ENCODE assay signal across 8 mouse cellular contexts in the genomic region with DNA sequence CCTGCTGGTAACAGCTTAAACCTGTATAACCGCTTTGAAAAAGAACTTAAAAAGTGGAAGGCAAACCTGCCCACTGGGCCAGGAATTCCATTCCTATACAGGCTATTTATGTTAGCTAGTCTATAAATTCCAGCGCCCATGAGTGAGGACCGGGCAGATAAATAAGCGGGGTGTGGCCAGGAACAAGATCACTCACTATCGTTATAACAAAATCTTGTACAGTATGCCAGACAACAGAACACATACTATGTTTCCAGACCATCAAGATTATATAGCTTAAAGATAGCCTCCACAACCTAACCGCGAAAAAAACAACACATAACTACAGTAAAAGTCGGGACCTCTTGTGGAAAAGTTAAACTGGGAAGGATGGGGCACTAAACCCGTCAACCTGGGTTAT. TPM values are rescaled to one million over a fixed set of nuclear protein-coding genes. Genes with fewer than 3 reads are reported as not detected.
DNase-seq lines count a peak whose midpoint lies in the region; ATAC-seq and TF ChIP-seq lines count a peak whose summit lies in the region.

No protein-coding gene starts in this region.

- ATAC-seq in intestine, embryonic 15.5 days: peak; percentile 21

- H3K9ac ChIP-seq in intestine, embryonic 15.5 days: peak overlapping the region; percentile 50

- H3K27me3 ChIP-seq in intestine, embryonic 15.5 days (replicated peaks): no peaks in the 10 kb centered on the region
- H3K27me3 ChIP-seq in myocyte (ENCODE audit: control insufficient read depth, insufficient read depth, insufficient read length): no peaks in the 10 kb centered on the region

- TF ChIP-seq POLR2A in myocyte (IDR thresholded peaks at IDR 0.05; ENCODE audit: insufficient read length, low read depth): no peak

- no peak for TF ChIP-seq CTCF in layer of hippocampus, adult 2 months (conservative IDR thresholded peaks at IDR 0.05)

- peak overlapping the region; percentile 85 for H3K27ac ChIP-seq in layer of hippocampus, adult 2 months
- peak overlapping the region; percentile 92 for H3K27ac ChIP-seq in intestine, embryonic 15.5 days

- peak overlapping the region; percentile 36 for H3ac ChIP-seq in myocyte (ENCODE audit: control insufficient read depth, insufficient read length)

- peaks cover 26% of the 10 kb centered on the region for H3K79me2 ChIP-seq in myocyte (ENCODE audit: control insufficient read depth, insufficient read depth)

- WGBS in intestine, embryonic 15.5 days: 3% methylated on average over 9 of the region's 9 CpGs

- H3K4me1 ChIP-seq in intestine, embryonic 15.5 days (replicated peaks): peaks cover 15% of the 10 kb centered on the region

- intact Hi-C loops in left cerebral cortex, postnatal 36 days (cut with DNase I): no loop called here

- H3K36me3 ChIP-seq in intestine, embryonic 15.5 days: peaks cover 9% of the 10 kb centered on the region
- H3K36me3 ChIP-seq in myocyte (ENCODE audit: control insufficient read depth, insufficient read depth): peaks cover 8% of the 10 kb centered on the region

- no peaks in the 10 kb centered on the region for H3K9me3 ChIP-seq in intestine, embryonic 15.5 days

- DNase-seq in layer of hippocampus, adult 2 months (ENCODE audit: low spot score in 2 of 2): no peak
- no peak for DNase-seq in layer of hippocampus, adult 8-10 months (ENCODE audit: low spot score in 2 of 2)
- DNase-seq in c-Kit-positive CD71-positive TER-119-negative erythroid progenitor cells, embryonic 14.5 days (ENCODE audit: low read depth): peak; percentile 43
- no peak for DNase-seq in layer of hippocampus, postnatal 25 days (ENCODE audit: extremely low spot score in 1 of 2, low spot score in 1 of 2)
- no peak for DNase-seq in left cerebral cortex, postnatal 36 days (ENCODE audit: low spot score in 2 of 2)
- no peak for DNase-seq in cerebellum, adult 8-10 months

- H3K4me2 ChIP-seq in intestine, embryonic 15.5 days (replicated peaks): peak overlapping the region; percentile 64
- peak overlapping the region; percentile 83 for H3K4me2 ChIP-seq in myocyte (ENCODE audit: low read depth)

- H3K4me3 ChIP-seq in layer of hippocampus, adult 2 months: peak overlapping the region; percentile 84
- peak overlapping the region; percentile 67 for H3K4me3 ChIP-seq in intestine, embryonic 15.5 days (replicated peaks)
- peak overlapping the region; percentile 79 for H3K4me3 ChIP-seq in myocyte

TF ChIP-seq in myocyte, 11 proteins besides CTCF, POLR2A, EP300 and RAD21:
- TF ChIP-seq SRF (IDR thresholded peaks at IDR 0.05; ENCODE audit: control insufficient read depth, insufficient read length, low read depth): no peak
- no peak for TF ChIP-seq E2F4 (IDR thresholded peaks at IDR 0.05; ENCODE audit: insufficient read depth)
- TF ChIP-seq POLR2AphosphoS2 (IDR thresholded peaks at IDR 0.05; ENCODE audit: insufficient read length, low read depth): no peak
- TF ChIP-seq MAX (IDR thresholded peaks at IDR 0.05; ENCODE audit: low read depth): no peak
- no peak for TF ChIP-seq MYOD1 (IDR thresholded peaks at IDR 0.05; ENCODE audit: control insufficient read depth in 1 of 3, insufficient read length in 2 of 3, low read depth in 2 of 3)
- TF ChIP-seq REST (IDR thresholded peaks at IDR 0.05; ENCODE audit: insufficient read depth, insufficient read length): no peak
- TF ChIP-seq USF1 (IDR thresholded peaks at IDR 0.05; ENCODE audit: low read depth): no peak
- no peak for TF ChIP-seq CEBPB (IDR thresholded peaks at IDR 0.05; ENCODE audit: insufficient read depth, poor library complexity, severe bottlenecking)
- TF ChIP-seq TCF3 (IDR thresholded peaks at IDR 0.05; ENCODE audit: insufficient read length, low read depth): no peak
- TF ChIP-seq MYOG (IDR thresholded peaks at IDR 0.05; ENCODE audit: control insufficient read depth in 1 of 3, insufficient read depth in 1 of 3, insufficient read length in 2 of 3, low read depth in 2 of 3): no peak
- TF ChIP-seq TCF12 (IDR thresholded peaks at IDR 0.05; ENCODE audit: insufficient read depth, poor library complexity, severe bottlenecking): no peak

RNA-seq across cellular contexts. Expression of gene Aimp2, which starts 0.7 kb away (rescaled TPM):
- 10 to 100 TPM; 28.8 to 30.0 TPM for total RNA-seq in layer of hippocampus, adult 2 months (2021)
- 10 to 100 TPM; 28.6 to 31.3 (median 29.1) TPM for total RNA-seq in layer of hippocampus, adult 8-10 months (2022)
- polyA plus RNA-seq in intestine, embryonic 15.5 days (2015; fragmentation: Nextera tagmentation; extraction: Ambion mirVana): 120 and 125 TPM in 2 replicates
- 109 TPM for polyA plus RNA-seq in myocyte (2012; fragmentation: generic; extraction: Trizol)
- 10 to 100 TPM; 31.3 to 31.4 TPM for total RNA-seq in layer of hippocampus, postnatal 25 days (2021)
- total RNA-seq in left cerebral cortex, postnatal 36 days (2021): 10 to 100 TPM; 31.6 to 34.8 TPM

RNA-seq across cellular contexts. Expression of gene Pms2, which starts 0.8 kb away (rescaled TPM):
- total RNA-seq in layer of hippocampus, adult 2 months (2021): 10 to 100 TPM; 21.1 to 22.2 TPM
- 10 to 100 TPM; 18.8 to 22.0 (median 20.8) TPM for total RNA-seq in layer of hippocampus, adult 8-10 months (2022)
- 21.1 and 21.5 TPM in 2 replicates for polyA plus RNA-seq in intestine, embryonic 15.5 days (2015; fragmentation: Nextera tagmentation; extraction: Ambion mirVana)
- 2.5 TPM for polyA plus RNA-seq in myocyte (2012; fragmentation: generic; extraction: Trizol)
- total RNA-seq in layer of hippocampus, postnatal 25 days (2021): 10 to 100 TPM; 11.4 to 16.3 TPM
- total RNA-seq in left cerebral cortex, postnatal 36 days (2021): 10 to 100 TPM; 17.4 to 18.1 TPM

RNA-seq across cellular contexts. Expression of gene Ankrd61, which starts 11.4 kb away (rescaled TPM):
- under 1 TPM in 1 of 2 experiments, not detected in 1; 0.41 TPM for total RNA-seq in layer of hippocampus, adult 2 months (2021)
- total RNA-seq in layer of hippocampus, adult 8-10 months (2022): not detected
- 0.21 TPM in 1 of 2 replicates, not detected in the other for polyA plus RNA-seq in intestine, embryonic 15.5 days (2015; fragmentation: Nextera tagmentation; extraction: Ambion mirVana)
- polyA plus RNA-seq in myocyte (2012; fragmentation: generic; extraction: Trizol): 0.25 TPM
- total RNA-seq in layer of hippocampus, postnatal 25 days (2021): under 1 TPM in 1 of 2 experiments, not detected in 1; 0.15 TPM
- total RNA-seq in left cerebral cortex, postnatal 36 days (2021): not detected

RNA-seq across cellular contexts. Expression of gene Gm42421, which starts 19.0 kb away (rescaled TPM):
- 1 to 10 TPM in 1 of 2 experiments, under 1 TPM in 1; 0.54 to 2.2 TPM for total RNA-seq in layer of hippocampus, adult 2 months (2021)
- total RNA-seq in layer of hippocampus, adult 8-10 months (2022): 1 to 10 TPM in 3 of 4 experiments, under 1 TPM in 1; 0.57 to 2.2 (median 1.9) TPM
- polyA plus RNA-seq in intestine, embryonic 15.5 days (2015; fragmentation: Nextera tagmentation; extraction: Ambion mirVana): 0.68 TPM in 1 of 2 replicates, not detected in the other
- 0.08 TPM for polyA plus RNA-seq in myocyte (2012; fragmentation: generic; extraction: Trizol)
- 1 to 10 TPM in 1 of 2 experiments, under 1 TPM in 1; 0.64 to 3.7 TPM for total RNA-seq in layer of hippocampus, postnatal 25 days (2021)
- total RNA-seq in left cerebral cortex, postnatal 36 days (2021): 1 to 10 TPM in 1 of 2 experiments, not detected in 1; 1.3 TPM

RNA-seq across cellular contexts. Expression of gene Rsph10b, which starts 23.9 kb away (rescaled TPM):
- 1 to 10 TPM; 3.6 to 5.2 TPM for total RNA-seq in layer of hippocampus, adult 2 months (2021)
- total RNA-seq in layer of hippocampus, adult 8-10 months (2022): 1 to 10 TPM; 4.1 to 4.3 (median 4.2) TPM
- 0.20 and 0.39 TPM in 2 replicates for polyA plus RNA-seq in intestine, embryonic 15.5 days (2015; fragmentation: Nextera tagmentation; extraction: Ambion mirVana)
- not detected for polyA plus RNA-seq in myocyte (2012; fragmentation: generic; extraction: Trizol)
- 1 to 10 TPM; 2.4 TPM for total RNA-seq in layer of hippocampus, postnatal 25 days (2021)
- total RNA-seq in left cerebral cortex, postnatal 36 days (2021): 1 to 10 TPM; 4.0 to 5.3 TPM
